Mouse (Mus musculus) forebrain, embryonic 15.5 days (tissue): ENCODE measurements around the gene Agap3. TPM values are rescaled to one million over a fixed set of nuclear protein-coding genes. Genes with fewer than 3 reads are reported as not detected.
A peak's percentile ranks its signal among the peaks of the same experiment; 100 is the strongest.

Experiments used
- ATAC-seq: fragments of 200-750 bp; cut with Nextera tagmentation; replicated peaks from 2 replicates; pipeline ENCODE4 v1.8.0; 2017; ENCODE audit warnings: mild to moderate bottlenecking, moderate TSS enrichment, moderate library complexity
- H3K27ac ChIP-seq: fragments of 300-500 bp; sonication (generic); replicated peaks from 2 replicates; pipeline ENCODE4 v1.5.1; 2015; ENCODE audit warnings: mild to moderate bottlenecking, inconsistent platforms
- H3K27me3 ChIP-seq: fragments of 300-500 bp; sonication (generic); 2 replicates; pipeline ENCODE4 v1.6.1; 2015; ENCODE audit warnings: inconsistent platforms
- H3K36me3 ChIP-seq: fragments of 300-500 bp; sonication (generic); 2 replicates; pipeline ENCODE4 v1.6.1; 2015; ENCODE audit warnings: mild to moderate bottlenecking, inconsistent platforms
- H3K4me1 ChIP-seq: fragments of 300-500 bp; sonication (generic); 2 replicates; pipeline ENCODE4 v1.6.1; 2015; ENCODE audit warnings: inconsistent platforms
- H3K4me2 ChIP-seq: fragments of 300-500 bp; sonication (generic); replicated peaks from 2 replicates; pipeline ENCODE4 v1.6.1; 2015; ENCODE audit warnings: mild to moderate bottlenecking, inconsistent platforms
- H3K4me3 ChIP-seq: fragments of 300-500 bp; sonication (generic); 2 replicates; pipeline ENCODE4 v1.5.1; 2015; ENCODE audit warnings: mild to moderate bottlenecking, inconsistent platforms
- H3K9ac ChIP-seq: fragments of 300-500 bp; sonication (generic); replicated peaks from 2 replicates; pipeline ENCODE4 v1.6.1; 2015; ENCODE audit warnings: mild to moderate bottlenecking, inconsistent platforms
- H3K9me3 ChIP-seq: fragments of 300-500 bp; sonication (generic); 2 replicates; pipeline ENCODE4 v1.6.1; 2016; ENCODE audit warnings: inconsistent platforms
- WGBS: fragments of 180-500 bp; shearing (Covaris S2); methylation state at CpG from one replicate; pipeline ENCODE4 v1.1.7; 2015; ENCODE audit warnings: mixed read lengths; 5-methylcytosine and 5-hydroxymethylcytosine counted together
- polyA plus RNA-seq: library from polyadenylated mRNA; unstranded; fragments of >200 nt; fragmentation: Nextera tagmentation; extraction: Ambion mirVana; gene quantifications from 2 replicates; pipeline ENCODE4 v1.2.1, GENCODE M21; 2015

Agap3 gene
- polyA plus RNA-seq, 1 experiment from 2014 or later, result 76.9 TPM

- Histone ChIP-seq H3K27me3 (peaks cover 3% of the 10 kb centered on the region; the same call in 1 of the 2 replicates), H3K4me1 (peaks cover 16% of the 10 kb centered on the region), H3K27ac (peak overlapping the region; percentile 76), H3K36me3 (no peaks in the 10 kb centered on the region), H3K4me2 (peak overlapping the region; percentile 43), H3K9me3 (no peaks in the 10 kb centered on the region), H3K4me3 (peak overlapping the region; percentile 12; the same call in 1 of the 2 replicates), H3K9ac (no peak overlapping the region; the same call in 1 of the 2 replicates)
- ATAC-seq, result peak; percentile 90
- WGBS, result 17% methylated on average over 26 of the region's 26 CpGs
These were observed 98.8 kb downstream of the Agap3 start for GRCm38 (mm10) chr5:24550598-24551316.

DNA sequence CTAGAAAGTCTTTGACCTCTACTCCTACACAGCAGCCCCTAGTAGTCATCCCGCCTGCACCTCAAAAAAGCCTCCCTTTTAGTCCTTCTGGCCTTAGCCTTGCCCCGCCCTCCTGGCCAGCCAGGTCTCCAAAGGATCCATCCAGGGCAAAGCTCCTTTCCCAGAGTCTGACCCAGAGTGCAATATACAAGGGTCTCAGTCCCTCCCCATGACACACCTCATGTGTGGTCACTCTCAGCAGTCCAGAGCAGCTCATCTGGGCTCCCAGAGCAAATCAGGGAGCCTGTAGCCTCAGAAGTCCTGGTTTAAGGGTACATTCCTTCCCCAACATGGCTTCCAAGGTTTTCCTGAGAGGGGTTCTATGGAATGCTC, 99.3 kb downstream of the Agap3 start:
- Histone ChIP-seq H3K27me3 (peaks cover 3% of the 10 kb centered on the region; the same call in 1 of the 2 replicates), H3K9ac (no peak overlapping the region; the same call in 1 of the 2 replicates), H3K4me2 (peak overlapping the region; percentile 43), H3K4me1 (peaks cover 16% of the 10 kb centered on the region), H3K36me3 (no peaks in the 10 kb centered on the region), H3K9me3 (no peaks in the 10 kb centered on the region), H3K4me3 (peak overlapping the region; percentile 12; the same call in 1 of the 2 replicates), H3K27ac (peak overlapping the region; percentile 76)
- 42% methylated on average over 2 of the region's 2 CpGs for WGBS
- ATAC-seq, result no peak; the same call in 1 of the 2 replicates

Other genes with a start within 250 kb of the Agap3 start
- gene Kcnh2, start 100.6 kb upstream of the Agap3 start, polyA plus RNA-seq, result 5.2 and 6.4 TPM in 2 replicates
- gene Nos3, start 87.4 kb upstream of the Agap3 start, polyA plus RNA-seq, result 7.4 TPM in 2 replicates
- gene Atg9b, start 60.0 kb upstream of the Agap3 start, polyA plus RNA-seq, result 0.64 and 0.93 TPM in 2 replicates
- 47.9 and 48.7 TPM in 2 replicates for gene Abcb8, start 58.5 kb upstream of the Agap3 start, polyA plus RNA-seq
- 0.22 and 0.59 TPM in 2 replicates for gene Asic3, start 38.8 kb upstream of the Agap3 start, polyA plus RNA-seq
- 106 and 114 TPM in 2 replicates for gene Cdk5, start 28.6 kb upstream of the Agap3 start, polyA plus RNA-seq
- 18.5 and 23.7 TPM in 2 replicates for gene Slc4a2, start 28.3 kb upstream of the Agap3 start, polyA plus RNA-seq
- 90.6 and 91.4 TPM in 2 replicates for gene Fastk, start 6.9 kb upstream of the Agap3 start, polyA plus RNA-seq
- gene Tmub1, start 4.3 kb upstream of the Agap3 start, polyA plus RNA-seq, result 39.4 and 40.1 TPM in 2 replicates
- gene Gbx1, start 75.0 kb downstream of the Agap3 start, polyA plus RNA-seq, result 1.2 and 2.3 TPM in 2 replicates
- gene Asb10, start 88.8 kb downstream of the Agap3 start, polyA plus RNA-seq, result 0.11 and 0.42 TPM in 2 replicates
- gene 4931409K22Rik, start 104.6 kb downstream of the Agap3 start, polyA plus RNA-seq, result 0.42 and 0.56 TPM in 2 replicates
- 101 and 106 TPM in 2 replicates for gene Abcf2, start 125.3 kb downstream of the Agap3 start, polyA plus RNA-seq
- 19.7 and 21.1 TPM in 2 replicates for gene Chpf2, start 134.6 kb downstream of the Agap3 start, polyA plus RNA-seq
- 171 and 176 TPM in 2 replicates for gene Smarcd3, start 172.2 kb downstream of the Agap3 start, polyA plus RNA-seq
- 59.7 and 61.2 TPM in 2 replicates for gene Nub1, start 233.4 kb downstream of the Agap3 start, polyA plus RNA-seq